Mouse (Mus musculus) midbrain, postnatal 0 days (tissue): ENCODE results near the gene Ldlrad3. TPM values are rescaled to one million over a fixed set of nuclear protein-coding genes. Genes with fewer than 3 reads are reported as not detected.
A peak's percentile ranks its signal among the peaks of the same experiment; 100 is the strongest.

Source experiments
- ATAC-seq: fragments of 200-750 bp; cut with Nextera tagmentation; 2 replicates; pipeline ENCODE4 v1.8.0; 2017; ENCODE audit warnings: moderate number of reproducible peaks, mild to moderate bottlenecking, moderate TSS enrichment, moderate library complexity; ENCODE audit not compliant: low FRiP score
- DNase-seq: peaks from one replicate; pipeline ENCODE4 v3.0.0-alpha.2; 2015; ENCODE audit warnings: low spot score
- H3K27ac ChIP-seq: fragments of 300-500 bp; sonication (generic); 2 replicates; pipeline ENCODE4 v1.5.1; 2014; ENCODE audit warnings: low read depth, mild to moderate bottlenecking, low read length, mixed read lengths
- H3K27me3 ChIP-seq: fragments of 300-500 bp; sonication (generic); 2 replicates; pipeline ENCODE4 v1.6.1; 2014; ENCODE audit warnings: low read length, control low read depth, mixed read lengths; ENCODE audit not compliant: insufficient read depth
- H3K36me3 ChIP-seq: fragments of 300-500 bp; sonication (generic); 2 replicates; pipeline ENCODE4 v1.6.1; 2014; ENCODE audit warnings: low read length, control low read depth, mixed read lengths; ENCODE audit not compliant: insufficient read depth
- H3K4me1 ChIP-seq: fragments of 300-500 bp; sonication (generic); 2 replicates; pipeline ENCODE4 v1.6.1; 2014; ENCODE audit warnings: mild to moderate bottlenecking, control low read depth, antibody characterized with exemption, low read length, mixed read lengths; ENCODE audit not compliant: insufficient read depth
- H3K4me2 ChIP-seq: fragments of 300-500 bp; sonication (generic); 2 replicates; pipeline ENCODE4 v1.6.1; 2014; ENCODE audit warnings: low read depth, mild to moderate bottlenecking, low read length, mixed read lengths; ENCODE audit not compliant: poor library complexity, severe bottlenecking
- H3K4me3 ChIP-seq: fragments of 300-500 bp; sonication (generic); 2 replicates; pipeline ENCODE4 v1.5.1; 2014; ENCODE audit warnings: low read depth, mild to moderate bottlenecking, low read length, moderate library complexity
- H3K9ac ChIP-seq: fragments of 300-500 bp; sonication (generic); replicated peaks from 2 replicates; pipeline ENCODE4 v1.6.1; 2014; ENCODE audit warnings: mild to moderate bottlenecking, low read length, moderate library complexity, mixed read lengths; ENCODE audit not compliant: poor library complexity, severe bottlenecking
- H3K9me3 ChIP-seq: fragments of 300-500 bp; sonication (generic); 2 replicates; pipeline ENCODE4 v1.6.1; 2016; ENCODE audit warnings: low read length, control low read depth
- CTCF ChIP-seq: IDR thresholded peaks from 2 replicates; pipeline ENCODE4 v1.5.1; 2016; ENCODE audit warnings: antibody characterized with exemption, mild to moderate bottlenecking
- WGBS: fragments of 180-500 bp; shearing (Covaris S2); extraction: QIAGEN DNeasy Blood & Tissue Kit; methylation state at CpG from one replicate; pipeline ENCODE4 v1.1.7; 2014; 5-methylcytosine and 5-hydroxymethylcytosine counted together
- polyA plus RNA-seq: library from polyadenylated mRNA; unstranded; fragments of >200 nt; fragmentation: Nextera tagmentation; extraction: Ambion mirVana; gene quantifications from 2 replicates; pipeline ENCODE4 v1.2.1, GENCODE M21; 2015
- total RNA-seq: library from RNA; depleted of rRNA; stranded (reverse); fragments of >200 nt; gene quantifications from 2 replicates; pipeline ENCODE4 v1.2.3, GENCODE M21; 2014

The Ldlrad3 gene
- total and polyA plus RNA-seq, 2 experiments from 2014 or later = 18.4 to 25.0 TPM

- no peak for TF ChIP-seq CTCF
- no peaks in the 10 kb centered on the region for H3K27me3 ChIP-seq
- no peaks in the 10 kb centered on the region for H3K4me1 ChIP-seq
- no peak overlapping the region for H3K4me3 ChIP-seq
- no peaks in the 10 kb centered on the region for H3K9me3 ChIP-seq
- H3K4me2 ChIP-seq = no peak overlapping the region
- WGBS = 87% methylated on average over 1 of the region's 1 CpGs
- ATAC-seq (no peak), DNase-seq (no peak)
- no peak overlapping the region for H3K9ac ChIP-seq
- H3K27ac ChIP-seq = no peak overlapping the region
- no peaks in the 10 kb centered on the region for H3K36me3 ChIP-seq
These were observed 251.2 kb downstream of the Ldlrad3 start for GRCm38 (mm10) chr2:101935006-101935405.

GRCm38 (mm10) chr2:101933301-101933700 is 252.9 kb downstream of the Ldlrad3 start:
- WGBS = 83% methylated on average over 3 of the region's 3 CpGs
- H3K4me3 ChIP-seq = no peak overlapping the region
- no peaks in the 10 kb centered on the region for H3K36me3 ChIP-seq
- H3K9ac ChIP-seq = no peak overlapping the region
- no peaks in the 10 kb centered on the region for H3K9me3 ChIP-seq
- no peak for ATAC-seq
- no peak overlapping the region for H3K4me2 ChIP-seq
- no peaks in the 10 kb centered on the region for H3K27me3 ChIP-seq
- H3K4me1 ChIP-seq = no peaks in the 10 kb centered on the region
- H3K27ac ChIP-seq = no peak overlapping the region
- TF ChIP-seq CTCF = no peak
- DNase-seq = no peak

DNA sequence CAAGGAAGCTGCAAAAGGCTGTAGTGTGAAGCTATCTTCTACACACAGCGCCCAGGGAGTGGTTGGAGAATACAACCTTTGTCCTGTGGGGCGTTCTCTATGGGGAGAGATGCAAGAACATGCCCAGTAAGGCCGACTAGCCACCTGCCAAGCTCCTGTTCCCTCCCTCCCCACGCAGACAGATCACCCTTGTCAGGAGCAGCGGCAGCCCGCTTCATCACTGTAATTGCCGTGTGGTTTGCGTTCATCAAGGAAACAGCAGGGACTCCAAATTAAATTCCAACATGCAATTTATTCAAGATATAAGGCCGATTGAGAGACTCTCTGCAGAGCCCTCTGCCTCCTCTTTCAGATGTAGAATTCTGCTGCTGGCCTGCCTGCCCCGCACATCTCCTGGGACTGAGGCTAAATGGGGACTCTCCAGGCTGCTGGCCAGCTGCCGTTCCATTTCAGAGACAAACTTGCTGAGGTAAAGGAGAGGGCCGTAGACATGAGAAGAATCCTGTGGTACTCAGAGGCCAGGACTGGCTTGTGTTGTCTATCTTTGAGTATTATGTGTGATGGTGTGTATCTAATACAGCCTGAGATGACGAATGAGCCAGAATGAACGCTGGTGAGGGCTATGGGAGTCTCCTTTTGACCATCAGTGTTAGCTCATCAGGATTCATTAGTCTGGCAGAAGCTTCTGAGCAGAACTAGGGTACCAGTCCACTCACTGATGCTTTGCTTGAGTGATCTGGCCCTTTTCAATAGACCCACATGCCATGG is 253.8 kb downstream of the Ldlrad3 start:
- 0 out of 2 replicates have a peak, but pooled peaks have one; percentile 27 for ATAC-seq
- no peak overlapping the region for H3K27ac ChIP-seq
- WGBS = 58% methylated on average over 14 of the region's 14 CpGs
- H3K4me3 ChIP-seq = no peak overlapping the region
- DNase-seq = peak; percentile 64
- no peak for TF ChIP-seq CTCF
- H3K4me2 ChIP-seq = no peak overlapping the region
- H3K4me1 ChIP-seq = no peaks in the 10 kb centered on the region
- H3K9me3 ChIP-seq = no peaks in the 10 kb centered on the region
- H3K9ac ChIP-seq = no peak overlapping the region
- H3K36me3 ChIP-seq = no peaks in the 10 kb centered on the region
- no peaks in the 10 kb centered on the region for H3K27me3 ChIP-seq

DNA sequence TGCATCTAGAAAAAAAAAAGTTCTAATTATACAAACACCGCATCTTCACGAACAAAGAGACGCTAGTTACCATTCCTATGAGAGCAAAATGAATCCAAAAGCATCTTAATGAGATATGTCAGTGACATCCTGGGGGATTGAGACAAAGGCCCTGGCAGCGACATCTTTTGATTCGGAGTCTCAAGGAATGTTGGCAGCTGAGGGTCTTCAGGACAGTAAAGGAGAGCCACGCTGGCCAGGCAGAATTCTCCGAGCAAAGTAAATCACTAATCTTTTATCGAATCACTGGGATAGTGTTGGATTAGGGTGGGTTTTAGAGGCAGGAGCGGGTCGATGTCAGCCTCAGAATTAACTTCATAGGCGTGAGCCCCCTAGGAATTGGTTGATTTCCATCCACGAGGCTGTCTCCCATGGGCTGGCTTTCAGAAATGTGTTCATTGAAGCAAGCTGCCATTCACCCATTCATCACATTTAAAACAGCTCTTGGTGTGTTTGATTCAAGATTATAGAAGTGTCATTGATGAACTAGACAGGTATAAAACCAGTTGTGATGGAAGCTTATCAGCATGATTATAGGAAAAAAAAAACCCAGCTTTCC is 260.5 kb downstream of the Ldlrad3 start:
- Histone ChIP-seq H3K27ac (no peak overlapping the region), H3K27me3 (no peaks in the 10 kb centered on the region), H3K4me2 (no peak overlapping the region), H3K9ac (no peak overlapping the region), H3K36me3 (no peaks in the 10 kb centered on the region), H3K9me3 (no peaks in the 10 kb centered on the region), H3K4me3 (no peak overlapping the region), H3K4me1 (no peaks in the 10 kb centered on the region; the same call in 1 of the 2 replicates)
- DNase-seq (peak; percentile 6), ATAC-seq (no peak)
- TF ChIP-seq CTCF = no peak
- WGBS = 17% methylated on average over 12 of the region's 12 CpGs

DNA sequence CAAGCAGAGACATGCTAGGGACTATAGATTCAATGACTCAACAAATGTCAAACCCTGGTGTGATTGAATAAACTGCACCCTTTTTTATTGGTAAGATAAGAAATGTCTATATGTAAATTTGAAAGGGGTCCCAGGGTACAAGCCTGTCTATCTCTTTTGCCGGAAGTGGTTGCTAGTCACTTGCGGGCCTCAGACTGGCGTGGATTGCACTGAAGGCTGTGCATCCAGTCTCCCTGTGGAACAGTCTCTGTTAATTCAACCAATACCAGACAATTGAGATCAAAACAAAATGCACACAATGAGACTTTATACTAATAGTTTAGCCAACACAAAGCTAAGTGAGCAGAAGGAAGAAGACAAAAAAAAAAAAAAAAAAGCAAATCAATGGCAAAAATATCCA is 261.0 kb downstream of the Ldlrad3 start:
- 59% methylated on average over 3 of the region's 3 CpGs for WGBS
- H3K36me3 ChIP-seq = no peaks in the 10 kb centered on the region
- DNase-seq (no peak), ATAC-seq (no peak)
- no peaks in the 10 kb centered on the region for H3K27me3 ChIP-seq
- no peak overlapping the region for H3K4me2 ChIP-seq
- H3K9ac ChIP-seq = no peak overlapping the region
- peaks cover 2% of the 10 kb centered on the region; the same call in 1 of the 2 replicates for H3K4me1 ChIP-seq
- no peak overlapping the region for H3K4me3 ChIP-seq
- no peaks in the 10 kb centered on the region for H3K9me3 ChIP-seq
- no peak overlapping the region for H3K27ac ChIP-seq
- TF ChIP-seq CTCF = no peak

GRCm38 (mm10) chr2:101923181-101923580 is 263.0 kb downstream of the Ldlrad3 start:
- no peak for ATAC-seq

More at GRCm38 (mm10) chr2:101923181-101923580, 263.0 kb downstream of the Ldlrad3 start:
- WGBS = 85% methylated on average over 4 of the region's 4 CpGs
- no peak overlapping the region for H3K4me2 ChIP-seq
- no peaks in the 10 kb centered on the region for H3K36me3 ChIP-seq
- no peak for TF ChIP-seq CTCF
- no peak overlapping the region for H3K27ac ChIP-seq
- H3K9ac ChIP-seq = no peak overlapping the region
- DNase-seq = no peak
- no peaks in the 10 kb centered on the region for H3K27me3 ChIP-seq
- H3K9me3 ChIP-seq = no peaks in the 10 kb centered on the region
- no peak overlapping the region for H3K4me3 ChIP-seq
- peaks cover 5% of the 10 kb centered on the region; the same call in 1 of the 2 replicates for H3K4me1 ChIP-seq
